ENCODE assay signal across 8 mouse cellular contexts in the genomic region with DNA sequence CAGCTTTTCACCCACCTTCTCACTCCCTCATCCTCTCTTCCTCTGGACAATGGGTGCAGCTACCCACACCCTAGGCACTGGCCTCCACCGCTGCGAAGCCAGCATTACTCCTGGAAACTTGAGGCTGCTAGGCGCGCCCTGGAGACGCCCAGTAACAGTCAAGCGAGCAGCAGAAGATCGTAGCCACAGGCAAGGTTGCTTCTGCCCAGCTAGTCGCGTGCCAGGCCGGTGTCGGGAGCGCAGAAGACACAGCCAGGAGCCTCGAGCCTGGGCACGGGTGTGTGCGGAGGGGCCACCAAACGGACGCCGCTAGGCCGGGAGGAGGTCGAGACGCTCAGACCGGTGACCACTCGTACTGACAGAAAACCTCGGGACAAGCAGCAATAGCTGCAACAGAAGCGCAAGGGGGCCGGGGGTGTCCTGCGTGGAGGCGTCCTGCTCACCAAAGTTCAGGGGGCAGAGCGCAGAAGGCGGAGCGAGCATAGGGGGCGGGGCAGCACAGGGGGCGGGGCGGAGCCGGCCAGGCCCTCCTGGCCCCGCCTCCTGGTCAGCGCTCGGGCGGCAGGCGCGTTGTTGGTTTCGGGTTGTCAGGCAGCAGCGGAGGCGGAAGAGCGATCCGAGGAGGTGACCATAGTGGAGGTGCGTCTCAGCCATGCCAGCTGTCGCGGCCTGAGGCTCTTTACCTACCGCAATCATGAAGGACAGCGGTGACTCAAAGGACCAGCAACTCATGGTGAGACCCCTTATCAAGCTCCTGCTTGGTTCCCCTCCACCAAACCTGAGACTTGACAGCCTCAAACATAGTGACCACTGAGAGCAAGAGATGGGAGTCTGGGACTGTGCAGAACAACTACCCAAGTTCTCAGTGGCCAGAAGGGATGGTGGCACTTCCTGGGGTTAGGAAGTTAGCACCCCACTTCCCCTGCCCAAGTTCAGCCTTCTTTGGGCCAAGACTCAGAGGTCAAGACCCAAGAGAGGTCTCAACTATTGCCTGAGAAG. TPM values are rescaled to one million over a fixed set of nuclear protein-coding genes. Genes with fewer than 3 reads are reported as not detected.
DNase-seq lines count a peak whose midpoint lies in the region; ATAC-seq and TF ChIP-seq lines count a peak whose summit lies in the region.

A gene (plus strand): TSS at position 569 of the 999 bp plus-strand sequence.

- peaks cover 11% of the 10 kb centered on the region for H3K4me1 ChIP-seq in liver, embryonic 13.5 days (replicated peaks)

- peak; percentile 74 for ATAC-seq in liver, embryonic 13.5 days (ENCODE audit: low read depth)
- peak; percentile 77 for ATAC-seq in monocyte, adult 5-6 weeks (replicated peaks; ENCODE audit: insufficient number of reproducible peaks, low FRiP score, low TSS enrichment, poor library complexity, severe bottlenecking)

- no peaks in the 10 kb centered on the region for H3K9me3 ChIP-seq in liver, embryonic 13.5 days (replicated peaks)

- no peaks in the 10 kb centered on the region for H3K36me3 ChIP-seq in liver, embryonic 13.5 days

- peak within 1 kb of the TSS; percentile 74 for H3K4me2 ChIP-seq in liver, embryonic 13.5 days

- intact Hi-C loops in left cerebral cortex, adult 2 months (cut with DNase I): no loop called here

- no peak within 1 kb of the TSS for H3K27ac ChIP-seq in left cerebral cortex, adult 2 months
- no peak within 1 kb of the TSS for H3K27ac ChIP-seq in liver, embryonic 13.5 days

- 0 out of 2 replicates have a peak within 1 kb of the TSS, but pooled peaks have one; percentile 39 for H3K9ac ChIP-seq in liver, embryonic 13.5 days

- TF ChIP-seq CTCF in left cerebral cortex, adult 2 months (IDR thresholded peaks at IDR 0.05): no peak

- DNase-seq in left cerebral cortex, adult 2 months (ENCODE audit: extremely low spot score in 1 of 2, low spot score in 2 of 2): peak in 1 of 2 experiments; percentile 22
- no peak for DNase-seq in left cerebral cortex, adult 9 months (ENCODE audit: low spot score in 2 of 2)
- DNase-seq in cerebellum, postnatal 36 days: peak; percentile 32 to 52
- DNase-seq in gastrocnemius, postnatal 25 days: peak; percentile 66
- peak; percentile 58 for DNase-seq in induced T-regulatory cell, adult 2 months (ENCODE audit: low read depth)
- peak; percentile 20 for DNase-seq in liver, embryonic 13.5 days
- peak; percentile 19 for DNase-seq in thymus, postnatal 25 days

- peak within 1 kb of the TSS; percentile 43 for H3K4me3 ChIP-seq in left cerebral cortex, adult 2 months
- H3K4me3 ChIP-seq in liver, embryonic 13.5 days (replicated peaks): peak within 1 kb of the TSS; percentile 52

- peaks cover 30% of the 10 kb centered on the region for H3K27me3 ChIP-seq in liver, embryonic 13.5 days

- WGBS in liver, embryonic 13.5 days (ENCODE audit: insufficient replicate concordance): 4% methylated on average over 51 of the region's 51 CpGs

RNA-seq across cellular contexts. Expression of the gene that starts here (rescaled TPM):
- 1 to 10 TPM; 3.2 to 3.6 TPM for total RNA-seq in left cerebral cortex, adult 2 months (2021)
- 1 to 10 TPM; 1.3 to 2.0 TPM for total RNA-seq in gastrocnemius, postnatal 25 days (2021)
- 0.07 and 0.12 TPM in 2 replicates for polyA plus RNA-seq in liver, embryonic 13.5 days (2015; fragmentation: Nextera tagmentation; extraction: Ambion mirVana)
- 6.3 to 7.4 TPM (median 6.4 TPM) in 3 replicates for total RNA-seq in monocyte, adult 5-6 weeks (2017)

Comparison
In these comparisons a context has a peak if more than half of its experiments do, and no peak if none do; other contexts are left out.
1. Peak in DNase-seq, ATAC-seq, H3K4me3 ChIP-seq, H3K9ac ChIP-seq and H3K4me2 ChIP-seq in liver, embryonic 13.5 days; RNA of the gene not detected or under 1 TPM.
2. DNase-seq: peak in cerebellum, postnatal 36 days (2 of 2), gastrocnemius, postnatal 25 days (single experiment), induced T-regulatory cell, adult 2 months (single experiment) and thymus, postnatal 25 days (single experiment); none in left cerebral cortex, adult 9 months (0 of 2).